Mouse (Mus musculus) C2C12 (cell line): Measurements from ENCODE around the gene Tgfa.

ENCODE experiments used
- CEBPB ChIP-seq: IDR thresholded peaks from one replicate; pipeline ENCODE4 v1.6.1; 2011; ENCODE audit warnings: low read depth, mild to moderate bottlenecking, control low read depth, moderate library complexity
- CTCF ChIP-seq: IDR thresholded peaks from one replicate; pipeline ENCODE4 v1.5.1; 2011; ENCODE audit not compliant: control insufficient read depth, insufficient read depth, insufficient read length
- MAX ChIP-seq: IDR thresholded peaks from one replicate; pipeline ENCODE4 v1.6.1; 2011; ENCODE audit warnings: mild to moderate bottlenecking, control low read depth
- USF1 ChIP-seq: IDR thresholded peaks from one replicate; pipeline ENCODE4 v1.6.1; 2011; ENCODE audit warnings: low read depth, mild to moderate bottlenecking, control low read depth, moderate library complexity

- TF ChIP-seq CTCF (no peak), MAX (no peak), USF1 (no peak), CEBPB (no peak)
These were observed 2.0 kb upstream of the Tgfa start for GRCm38 (mm10) chr6:86192978-86193377.
